Mouse (Mus musculus): ENCODE results near the gene Slc2a6. TPM values are rescaled to one million over a fixed set of nuclear protein-coding genes. Genes with fewer than 3 reads are reported as not detected.
A peak's percentile ranks its signal among the peaks of the same experiment; 100 is the strongest.

Slc2a6 gene
- total and polyA plus RNA-seq, 3 experiments = 22.1 to 55.9 (median 43.3) TPM

- peaks cover 8 to 12% of the 10 kb centered on the region in 2 experiments; a peak in 3 of 4 replicates for H3K4me1 ChIP-seq (ENCODE audit: control insufficient read depth in 1 of 2, insufficient read depth in 2 of 2)
- in situ Hi-C loops (cut with MboI; ENCODE audit: low pct_ligation_motif_present, low pct_unique_long_range_greater_than_20kb, low sequenced_read_pairs) = no loop called here
- H3K27ac ChIP-seq (ENCODE audit: insufficient read depth, low read depth) = no peak overlapping the region
- no peaks in the 10 kb centered on the region for H3K79me2 ChIP-seq (replicated peaks; ENCODE audit: control insufficient read depth, extremely low read depth, insufficient read depth, poor library complexity, severe bottlenecking)
- H3K9ac ChIP-seq (ENCODE audit: insufficient read depth, low read depth) = no peak overlapping the region
- no peak overlapping the region for H3K4me2 ChIP-seq (ENCODE audit: insufficient read depth, low read depth, poor library complexity, severe bottlenecking)
- dilution Hi-C loops (cut with MboI; ENCODE audit: extremely low pct_ligation_motif_present, extremely low pct_unique_long_range_greater_than_20kb, low sequenced_read_pairs) = no loop called here
- no peaks in the 10 kb centered on the region for H3K9me3 ChIP-seq (replicated peaks; ENCODE audit: low read length)
- no peak overlapping the region for H3K4me3 ChIP-seq (replicated peaks in 1 of 3; ENCODE audit: low read depth in 2 of 3, low read length in 2 of 3, poor library complexity in 1 of 3)
- no peak for DNase-seq (ENCODE audit: extremely low read depth)
- H3K27me3 ChIP-seq (replicated peaks) = no peaks in the 10 kb centered on the region
- TF ChIP-seq PAX5 (IDR thresholded peaks at IDR 0.05; ENCODE audit: low read length) = no peak
- no peak for TF ChIP-seq ZC3H11A (IDR thresholded peaks at IDR 0.05; ENCODE audit: low read depth, low read length)
- TF ChIP-seq POLR2AphosphoS2 (IDR thresholded peaks at IDR 0.05; ENCODE audit: low read depth, low read length) = peak; percentile 73
- H3K36me3 ChIP-seq (replicated peaks in 1 of 2; ENCODE audit: control insufficient read depth in 1 of 2, insufficient read depth in 1 of 2, low read length in 1 of 2) = peaks cover 64 to 98% of the 10 kb centered on the region in 2 experiments
These were observed 8.3 kb downstream of the Slc2a6 start for GRCm38 (mm10) chr2:27019530-27019929.

- Histone ChIP-seq H3K79me2 (replicated peaks; ENCODE audit: control insufficient read depth, extremely low read depth, insufficient read depth, poor library complexity, severe bottlenecking) (no peaks in the 10 kb centered on the region), H3K27ac (ENCODE audit: insufficient read depth, low read depth) (no peak overlapping the region), H3K4me1 (ENCODE audit: control insufficient read depth in 1 of 2, insufficient read depth in 2 of 2) (no peaks in the 10 kb centered on the region), H3K36me3 (replicated peaks in 1 of 2; ENCODE audit: control insufficient read depth in 1 of 2, insufficient read depth in 1 of 2, low read length in 1 of 2) (peaks cover 58 to 94% of the 10 kb centered on the region in 2 experiments), H3K9ac (ENCODE audit: insufficient read depth, low read depth) (no peak overlapping the region), H3K27me3 (replicated peaks) (no peaks in the 10 kb centered on the region), H3K9me3 (replicated peaks; ENCODE audit: low read length) (no peaks in the 10 kb centered on the region), H3K4me2 (ENCODE audit: insufficient read depth, low read depth, poor library complexity, severe bottlenecking) (no peak overlapping the region), H3K4me3 (replicated peaks in 1 of 3; ENCODE audit: low read depth in 2 of 3, low read length in 2 of 3, poor library complexity in 1 of 3) (no peak overlapping the region)
- DNase-seq (ENCODE audit: extremely low read depth) = peak; percentile 73
- no peak for TF ChIP-seq UBTF (IDR thresholded peaks at IDR 0.05; ENCODE audit: low read depth, low read length)
- no peak for TF ChIP-seq ETS1 (conservative IDR thresholded peaks at IDR 0.05; ENCODE audit: low read depth, low read length)
- no peak for TF ChIP-seq TBP (conservative IDR thresholded peaks at IDR 0.05; ENCODE audit: low read depth, low read length)
- peak; percentile 95 to 96 for TF ChIP-seq CTCF (conservative IDR thresholded peaks at IDR 0.05 in 1 of 2, IDR thresholded peaks at IDR 0.05 in 1 of 2; ENCODE audit: low read depth in 2 of 2, low read length in 2 of 2)
- no peak for TF ChIP-seq GABPA (IDR thresholded peaks at IDR 0.05; ENCODE audit: insufficient replicate concordance, low read depth, low read length)
- no peak for TF ChIP-seq PAX5 (IDR thresholded peaks at IDR 0.05; ENCODE audit: low read length)
- peak; percentile 42 for TF ChIP-seq ZC3H11A (IDR thresholded peaks at IDR 0.05; ENCODE audit: low read depth, low read length)
- peak; percentile 87 for TF ChIP-seq RAD21 (IDR thresholded peaks at IDR 0.05; ENCODE audit: low read depth, low read length)
- 0 out of 2 replicates have a peak, but pooled peaks have one; percentile 31 for TF ChIP-seq POLR2A (IDR thresholded peaks at IDR 0.05; ENCODE audit: low read depth, low read length)
- TF ChIP-seq SMC3 (IDR thresholded peaks at IDR 0.05; ENCODE audit: low read depth, low read length) = peak; percentile 96
- dilution Hi-C loops (cut with MboI; ENCODE audit: extremely low pct_ligation_motif_present, extremely low pct_unique_long_range_greater_than_20kb, low sequenced_read_pairs) (no loop called here), in situ Hi-C loops (cut with MboI; ENCODE audit: low pct_ligation_motif_present, low pct_unique_long_range_greater_than_20kb, low sequenced_read_pairs) (no loop called here)
These were observed 10.0 kb downstream of the Slc2a6 start for GRCm38 (mm10) chr2:27017802-27018201.

- Histone ChIP-seq H3K79me2 (replicated peaks; ENCODE audit: control insufficient read depth, extremely low read depth, insufficient read depth, poor library complexity, severe bottlenecking) (peaks cover 8% of the 10 kb centered on the region), H3K9me3 (replicated peaks; ENCODE audit: low read length) (no peaks in the 10 kb centered on the region), H3K27me3 (replicated peaks) (peaks cover 19% of the 10 kb centered on the region), H3K9ac (ENCODE audit: insufficient read depth, low read depth) (peak within 1 kb of the TSS; percentile 57), H3K4me1 (ENCODE audit: control insufficient read depth in 1 of 2, insufficient read depth in 2 of 2) (peaks cover 12 to 27% of the 10 kb centered on the region in 2 experiments), H3K4me2 (ENCODE audit: insufficient read depth, low read depth, poor library complexity, severe bottlenecking) (peak within 1 kb of the TSS; percentile 68), H3K27ac (ENCODE audit: insufficient read depth, low read depth) (no peak within 1 kb of the TSS), H3K36me3 (replicated peaks in 1 of 2; ENCODE audit: control insufficient read depth in 1 of 2, insufficient read depth in 1 of 2, low read length in 1 of 2) (peaks cover 12 to 23% of the 10 kb centered on the region in 2 experiments), H3K4me3 (replicated peaks in 1 of 3; ENCODE audit: low read depth in 2 of 3, low read length in 2 of 3, poor library complexity in 1 of 3) (peak within 1 kb of the TSS; percentile 79 to 90 (median 87))
- in situ Hi-C loops (cut with MboI; ENCODE audit: low pct_ligation_motif_present, low pct_unique_long_range_greater_than_20kb, low sequenced_read_pairs) = loop anchor here (5.0 kb wide), 1 partner anchor 37 kb away; the partner anchor contains the start of gene Adamts13
- peak; percentile 91 for DNase-seq (ENCODE audit: extremely low read depth)
- dilution Hi-C loops (cut with MboI; ENCODE audit: extremely low pct_ligation_motif_present, extremely low pct_unique_long_range_greater_than_20kb, low sequenced_read_pairs) = no loop called here
- TF ChIP-seq GABPA (IDR thresholded peaks at IDR 0.05; ENCODE audit: insufficient replicate concordance, low read depth, low read length) (no peak), UBTF (IDR thresholded peaks at IDR 0.05; ENCODE audit: low read depth, low read length) (no peak), MAX (IDR thresholded peaks at IDR 0.05; ENCODE audit: low read length) (no peak), JUND (conservative IDR thresholded peaks at IDR 0.05; ENCODE audit: low read depth, low read length) (no peak), JUN (IDR thresholded peaks at IDR 0.05; ENCODE audit: insufficient read depth, low read depth, low read length) (no peak), MXI1 (IDR thresholded peaks at IDR 0.05; ENCODE audit: low read depth, low read length) (peak; percentile 88), PAX5 (IDR thresholded peaks at IDR 0.05; ENCODE audit: low read length) (no peak), RAD21 (IDR thresholded peaks at IDR 0.05; ENCODE audit: low read depth, low read length) (no peak), EP300 (IDR thresholded peaks at IDR 0.05; ENCODE audit: low read length) (no peak), NRF1 (IDR thresholded peaks at IDR 0.05; ENCODE audit: low read depth, low read length) (peak; percentile 79), HCFC1 (IDR thresholded peaks at IDR 0.05; ENCODE audit: low read depth, low read length) (peak; percentile 65), RCOR1 (conservative IDR thresholded peaks at IDR 0.05; ENCODE audit: low read depth, low read length) (no peak), CHD1 (IDR thresholded peaks at IDR 0.05; ENCODE audit: low read depth, low read length) (no peak), MYC (IDR thresholded peaks at IDR 0.05; ENCODE audit: low read depth, low read length) (no peak), ZMIZ1 (IDR thresholded peaks at IDR 0.05; ENCODE audit: low read depth, low read length) (peak; percentile 60; the same call in 1 of the 2 replicates), ETS1 (conservative IDR thresholded peaks at IDR 0.05; ENCODE audit: low read depth, low read length) (no peak), MEF2A (IDR thresholded peaks at IDR 0.05; ENCODE audit: borderline replicate concordance, low read depth, low read length) (no peak), USF1 (IDR thresholded peaks at IDR 0.05; ENCODE audit: low read depth, low read length) (no peak)
These were observed 18.0 kb downstream of the Slc2a6 start, which contains the start of gene Cacfd1 for GRCm38 (mm10) chr2:27009714-27010244. Cacfd1 (plus strand) TSS chr2:27009926.
